Mouse (Mus musculus): Measurements from ENCODE around the gene Ces4a.
A peak's percentile ranks its signal among the peaks of the same experiment; 100 is the strongest.

GRCm38 (mm10) chr8:105161121-105161652, 29.6 kb downstream of the Ces4a start:
- TF ChIP-seq CTCF (IDR thresholded peaks at IDR 0.05; ENCODE audit: control insufficient read depth, insufficient read depth, insufficient read length): no peak
- no peak for TF ChIP-seq MYOG (IDR thresholded peaks at IDR 0.05; ENCODE audit: control insufficient read depth, extremely low read depth, insufficient read length)
- TF ChIP-seq USF1 (IDR thresholded peaks at IDR 0.05; ENCODE audit: low read depth): no peak
- no peak for TF ChIP-seq MAX (IDR thresholded peaks at IDR 0.05)
- TF ChIP-seq MYOD1 (IDR thresholded peaks at IDR 0.05; ENCODE audit: control insufficient read depth, insufficient read length, low read depth): peak; percentile 46
- TF ChIP-seq CEBPB (IDR thresholded peaks at IDR 0.05; ENCODE audit: low read depth): no peak

Measured in C2C12 (cell line).